Mouse (Mus musculus) G1E-ER4 (cell line): ENCODE measurements at regions not wholly inside any gene's neighbourhood (a gene's known extent, or its start where the extent isn't known, plus 50 kb on each side); places are given as distances from the start of the nearest gene placed in this dataset.

ENCODE experiments used
- GATA1 ChIP-seq: IDR thresholded peaks from one replicate; pipeline ENCODE4 v1.8.0; 2012; ENCODE audit warnings: low read length, inconsistent platforms

- no peak for TF ChIP-seq GATA1
Observed at GRCm38 (mm10) chr8:7827811-7828210, 833.2 kb downstream of the Efnb2 start.

DNA sequence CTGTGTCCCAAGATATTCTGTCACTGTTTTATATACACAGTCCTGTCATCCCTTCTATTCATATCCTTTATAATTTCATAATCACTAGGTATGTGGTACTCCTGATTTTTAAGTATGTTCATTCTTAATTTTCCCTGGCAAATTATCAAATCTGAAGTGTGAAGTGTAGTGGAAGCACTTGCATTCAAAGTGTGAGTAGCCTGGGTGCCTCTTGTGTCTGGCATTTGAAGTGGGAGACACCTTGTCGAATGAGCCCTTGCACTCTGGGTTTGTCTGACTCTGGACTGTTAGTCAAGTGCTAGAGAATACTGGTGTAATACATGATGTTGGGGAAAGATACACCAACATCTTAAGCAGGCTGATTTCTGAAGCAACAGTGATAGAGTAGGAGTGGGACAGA, 852.6 kb downstream of the Efnb2 start:
- TF ChIP-seq GATA1: no peak

DNA sequence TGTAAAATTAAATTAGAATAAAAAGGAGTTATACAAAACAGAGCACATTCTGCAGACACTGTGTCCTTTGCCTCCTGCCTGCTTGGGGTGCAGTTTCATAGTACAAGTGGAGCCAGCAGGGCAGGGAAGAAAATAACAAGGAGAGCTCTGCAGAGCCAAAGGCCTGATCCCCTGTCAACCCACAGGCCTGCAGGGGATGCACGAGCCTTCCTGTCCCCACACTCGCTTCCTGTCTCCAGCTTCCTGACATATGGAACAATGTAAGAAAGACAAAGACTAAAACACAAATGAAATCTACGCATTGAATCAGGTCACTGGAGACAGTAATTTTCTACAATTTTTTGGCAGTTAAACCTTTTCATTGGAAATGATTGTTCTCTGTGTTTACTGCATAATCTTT, 861.8 kb downstream of the Efnb2 start:
- TF ChIP-seq GATA1: no peak

GRCm38 (mm10) chr8:7796156-7796555, 864.9 kb downstream of the Efnb2 start:
- TF ChIP-seq GATA1: no peak

GRCm38 (mm10) chr8:7763820-7764219, 897.2 kb downstream of the Efnb2 start:
- no peak for TF ChIP-seq GATA1

DNA sequence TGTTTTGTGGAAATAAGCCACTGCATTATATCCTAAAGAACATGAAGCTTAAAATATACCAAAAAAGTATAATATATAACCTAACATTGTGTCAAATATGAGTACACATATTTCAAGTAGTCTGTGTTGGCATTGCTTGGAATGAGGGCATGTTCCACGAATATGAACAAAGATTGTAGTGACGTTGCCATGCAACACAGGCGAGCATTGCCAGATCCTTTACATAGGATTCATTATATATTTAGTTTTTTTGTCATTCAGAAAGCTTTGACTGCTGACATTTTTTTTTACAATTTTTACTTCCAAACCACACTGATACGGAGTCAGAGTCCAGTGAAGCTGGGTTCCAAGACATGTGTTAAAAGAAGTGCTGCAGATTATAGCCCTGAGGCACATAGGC, 900.1 kb downstream of the Efnb2 start:
- no peak for TF ChIP-seq GATA1

GRCm38 (mm10) chr8:7732726-7733125, 928.3 kb downstream of the Efnb2 start:
- no peak for TF ChIP-seq GATA1

DNA sequence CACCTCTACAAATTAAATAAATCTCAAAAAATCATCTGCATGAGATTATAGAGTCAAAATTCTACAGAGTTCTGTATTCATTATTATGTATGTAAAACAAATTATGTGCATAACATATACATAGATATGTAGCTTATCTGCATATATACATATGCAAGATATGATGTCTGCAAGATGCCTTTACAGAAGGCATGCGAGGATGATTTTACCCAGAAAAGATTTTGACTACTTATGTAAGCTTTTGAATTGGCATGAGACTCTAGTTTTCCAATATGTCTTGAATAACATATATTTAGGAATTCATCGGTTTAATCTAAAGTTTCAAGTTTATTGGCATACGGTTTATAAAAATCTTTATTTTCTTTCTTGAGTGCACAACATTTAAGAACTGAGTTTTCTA, 939.2 kb downstream of the Efnb2 start:
- no peak for TF ChIP-seq GATA1

GRCm38 (mm10) chr8:7718898-7719696, 941.9 kb downstream of the Efnb2 start:
- TF ChIP-seq GATA1: no peak

- TF ChIP-seq GATA1: no peak
Observed at GRCm38 (mm10) chr8:7710764-7711163, 950.3 kb downstream of the Efnb2 start.

GRCm38 (mm10) chr8:7709406-7709805, 951.6 kb downstream of the Efnb2 start:
- TF ChIP-seq GATA1: no peak

DNA sequence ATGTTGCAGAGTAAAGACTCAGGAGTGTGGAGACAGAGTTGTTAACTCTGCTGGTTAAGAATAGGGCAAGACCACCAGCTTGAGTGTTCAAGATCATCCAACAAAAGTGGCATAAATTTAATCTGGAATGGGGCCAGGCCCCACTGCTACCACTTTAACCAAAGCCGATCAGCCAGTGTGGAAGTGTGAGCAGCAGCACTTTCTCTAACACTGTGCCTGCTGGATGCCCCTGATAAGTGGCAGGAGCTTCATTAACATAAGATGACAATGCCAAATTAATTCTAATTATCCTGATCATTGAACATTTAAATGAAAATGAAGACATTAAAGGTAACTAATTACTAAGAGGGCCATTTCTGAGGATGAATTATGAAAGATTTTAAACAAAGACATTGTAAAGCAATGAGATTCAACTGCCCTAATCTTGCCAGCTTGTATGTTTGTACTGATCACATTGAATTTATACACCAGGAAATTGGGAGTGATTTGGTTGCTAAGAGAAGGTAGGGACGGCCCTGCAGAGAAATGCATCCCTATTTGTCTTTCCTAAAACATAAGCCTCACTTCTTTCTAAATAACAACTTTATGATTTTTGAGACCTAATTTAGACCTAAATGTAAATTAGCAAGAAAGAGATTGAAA, 969.6 kb downstream of the Efnb2 start:
- TF ChIP-seq GATA1: no peak

DNA sequence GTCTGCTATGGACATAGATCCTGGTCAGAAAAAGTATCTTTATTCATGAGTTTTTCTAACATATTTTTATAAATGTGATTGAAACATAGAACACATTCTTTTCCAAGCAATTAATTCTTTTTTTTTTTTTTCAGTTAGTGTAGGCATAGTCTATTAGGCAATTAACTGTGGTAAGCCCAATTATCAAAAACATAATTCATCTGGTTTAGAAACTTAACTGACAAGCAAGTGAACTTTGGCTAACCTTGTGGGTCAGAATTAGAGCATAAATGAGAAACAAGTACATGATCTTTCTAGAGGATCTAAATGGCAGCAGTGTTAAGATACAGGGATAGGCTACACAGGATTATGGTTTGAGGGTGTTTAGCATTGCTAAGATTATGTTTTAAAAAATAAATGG, 1007.2 kb downstream of the Efnb2 start:
- no peak for TF ChIP-seq GATA1
